ENCODE assay signal across 9 mouse cellular contexts in genomic region chr3:138876931-138877361, GRCm38 (mm10).
DNase-seq lines count a peak whose midpoint lies in the region; ATAC-seq and TF ChIP-seq lines count a peak whose summit lies in the region.
"Had no signal": no experiment of that assay in that cellular context is flagged by ENCODE, and none has a peak within 500 bp of the region (broad histone marks: within the 10 kb centered on the region; RNA-seq: fewer than 3 reads in every experiment).

No protein-coding gene starts in this region.

- WGBS in cerebellum, adult 2 months = 36% methylated on average over 14 of the region's 14 CpGs
- 64% methylated on average over 14 of the region's 14 CpGs for WGBS in hindbrain, postnatal 0 days
- WGBS in midbrain, postnatal 0 days = 80% methylated on average over 14 of the region's 14 CpGs

- no peaks in the 10 kb centered on the region for H3K27me3 ChIP-seq in cerebellum, adult 2 months (ENCODE audit: control insufficient read depth, insufficient read depth, low read length)
- no peaks in the 10 kb centered on the region for H3K27me3 ChIP-seq in hindbrain, postnatal 0 days (ENCODE audit: insufficient read depth, low read length)
- H3K27me3 ChIP-seq in midbrain, postnatal 0 days (ENCODE audit: insufficient read depth, low read length) = no peaks in the 10 kb centered on the region

- H3K4me3 ChIP-seq in cerebellum, adult 2 months (replicated peaks; ENCODE audit: insufficient read depth, low read depth, low read length) = no peak overlapping the region
- no peak overlapping the region for H3K4me3 ChIP-seq in hindbrain, postnatal 0 days (ENCODE audit: low read length)
- no peak overlapping the region for H3K4me3 ChIP-seq in midbrain, postnatal 0 days (ENCODE audit: low read depth, low read length)
- H3K4me3 ChIP-seq: myocyte had no signal

- H3K4me1 ChIP-seq in cerebellum, adult 2 months (ENCODE audit: control insufficient read depth, insufficient read depth, low read length) = peaks cover 27% of the 10 kb centered on the region
- peaks cover 10% of the 10 kb centered on the region; the same call in 1 of the 2 replicates for H3K4me1 ChIP-seq in hindbrain, postnatal 0 days (ENCODE audit: insufficient read depth, low read length)
- 0 out of 2 replicates have a peak, but pooled peaks cover 3% of the 10 kb centered on the region for H3K4me1 ChIP-seq in midbrain, postnatal 0 days (ENCODE audit: insufficient read depth, low read length)

- no peak overlapping the region for H3K4me2 ChIP-seq in hindbrain, postnatal 0 days (ENCODE audit: low read depth, low read length)
- H3K4me2 ChIP-seq in midbrain, postnatal 0 days (ENCODE audit: low read depth, low read length, poor library complexity, severe bottlenecking) = no peak overlapping the region

- TF ChIP-seq POLR2A in cerebellum, adult 2 months (IDR thresholded peaks at IDR 0.05; ENCODE audit: borderline replicate concordance, insufficient read depth, low read length) = no peak

- no peak for TF ChIP-seq CTCF in cerebellum, adult 2 months (IDR thresholded peaks at IDR 0.05; ENCODE audit: borderline replicate concordance, insufficient read depth, low read depth, low read length)
- TF ChIP-seq CTCF in hindbrain, postnatal 0 days (IDR thresholded peaks at IDR 0.05; ENCODE audit: low read depth) = no peak
- no peak for TF ChIP-seq CTCF in midbrain, postnatal 0 days (IDR thresholded peaks at IDR 0.05)

- H3K36me3 ChIP-seq in hindbrain, postnatal 0 days (ENCODE audit: insufficient read depth, low read length) = no peaks in the 10 kb centered on the region; the same call in 1 of the 2 replicates
- peaks cover 3% of the 10 kb centered on the region; the same call in 1 of the 2 replicates for H3K36me3 ChIP-seq in midbrain, postnatal 0 days (ENCODE audit: insufficient read depth, low read length)

- H3K27ac ChIP-seq in cerebellum, adult 2 months (ENCODE audit: insufficient read depth, low read length) = 0 out of 2 replicates have a peak overlapping the region, but pooled peaks have one; percentile 10
- peak overlapping the region; percentile 68 for H3K27ac ChIP-seq in hindbrain, postnatal 0 days
- H3K27ac ChIP-seq in midbrain, postnatal 0 days (ENCODE audit: low read depth, low read length) = no peak overlapping the region

- peak in 1 of 2 experiments; percentile 51 for DNase-seq in cerebellum, adult 2 months
- no peak for DNase-seq in cerebellum, postnatal 4 days (ENCODE audit: low spot score in 2 of 2)
- peak; percentile 72 for DNase-seq in CD4-positive, CD25-positive, alpha-beta regulatory T cell, adult 2 months (ENCODE audit: low read depth, low spot score)
- peak; percentile 31 for DNase-seq in hindbrain, postnatal 0 days (ENCODE audit: low spot score)
- peak; percentile 53 for DNase-seq in naive thymus-derived CD4-positive, alpha-beta T cell, adult 2 months (ENCODE audit: low read depth)
- no peak for DNase-seq in urinary bladder, postnatal 10 days (ENCODE audit: low spot score)
- no peak for DNase-seq in urinary bladder, adult 2 months (ENCODE audit: low spot score)
- DNase-seq in midbrain, postnatal 0 days (ENCODE audit: low spot score) = no peak

- ATAC-seq in hindbrain, postnatal 0 days = peak; percentile 61
- no peak for ATAC-seq in midbrain, postnatal 0 days (ENCODE audit: low FRiP score)

- H3K9ac ChIP-seq in hindbrain, postnatal 0 days (replicated peaks; ENCODE audit: low read length) = no peak overlapping the region
- no peak overlapping the region for H3K9ac ChIP-seq in midbrain, postnatal 0 days (replicated peaks; ENCODE audit: low read length, poor library complexity, severe bottlenecking)

- no peaks in the 10 kb centered on the region for H3K9me3 ChIP-seq in hindbrain, postnatal 0 days (ENCODE audit: low read length)
- no peaks in the 10 kb centered on the region for H3K9me3 ChIP-seq in midbrain, postnatal 0 days (ENCODE audit: low read length)

Comparison
In these comparisons a context has a peak if more than half of its experiments do, and no peak if none do; other contexts are left out.
1. DNase-seq: peak in CD4-positive, CD25-positive, alpha-beta regulatory T cell, adult 2 months (single experiment), hindbrain, postnatal 0 days (single experiment) and naive thymus-derived CD4-positive, alpha-beta T cell, adult 2 months (single experiment); none in cerebellum, postnatal 4 days (0 of 2), urinary bladder, postnatal 10 days (single experiment), urinary bladder, adult 2 months (single experiment) and midbrain, postnatal 0 days (single experiment).